Mouse (Mus musculus): Measurements from ENCODE around the gene Gm9887.

DNA sequence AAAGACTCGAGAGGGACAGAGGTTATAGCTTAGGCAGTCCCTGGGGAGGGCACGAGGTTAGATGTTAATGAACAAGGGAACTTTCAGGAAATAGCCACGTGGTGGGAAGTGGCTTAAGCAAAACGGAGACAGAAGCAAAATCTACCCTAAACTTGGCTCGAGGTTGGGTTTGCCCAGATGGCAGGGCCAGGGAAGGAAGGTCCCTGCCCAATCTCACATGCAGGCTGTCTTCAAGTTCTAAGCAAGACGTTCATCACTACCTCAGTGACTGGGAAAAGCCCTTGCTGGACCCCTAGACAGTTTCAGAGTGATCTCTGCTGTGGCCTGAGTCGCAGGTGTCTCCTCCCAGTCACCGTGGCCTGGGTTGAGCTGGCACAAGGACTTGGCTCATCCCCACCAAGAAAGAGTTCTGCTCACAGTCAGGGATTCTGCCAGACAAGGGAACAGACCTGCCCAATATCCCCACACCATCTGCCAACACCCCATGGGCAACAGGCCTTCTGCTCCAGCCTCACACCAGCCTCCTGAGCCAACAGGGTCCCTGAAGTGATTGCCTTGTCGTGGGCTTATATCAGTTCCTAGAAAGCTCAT, 45.5 kb upstream of the Gm9887 start:
- TF ChIP-seq CTCF (IDR thresholded peaks at IDR 0.05; ENCODE audit: low read depth) (no peak), EP300 (IDR thresholded peaks at IDR 0.05; ENCODE audit: low read depth) (no peak)
